Mouse (Mus musculus) layer of hippocampus, postnatal 25 days (tissue): Measurements from ENCODE around the gene Il34. TPM values are rescaled to one million over a fixed set of nuclear protein-coding genes. Genes with fewer than 3 reads are reported as not detected.
"Not testable (repeated sequence)": the region's sequence is repeated elsewhere in the genome, so short reads cannot be mapped to it uniquely, and the experiment has no call there.

ENCODE experiments used
- DNase-seq, 2 experiments: peaks; one replicate each; pipeline ENCODE4 v3.0.0; 2022; ENCODE audit warnings: mixed read lengths in 2 of 2, low spot score in 1 of 2; ENCODE audit errors: extremely low spot score in 1 of 2
- total RNA-seq, 2 experiments: library from RNA; stranded (reverse); gene quantifications; 2 replicates each; pipeline ENCODE4 v1.2.3; 2021

The Il34 gene
- total RNA-seq, 2 experiments from 2014 or later = 77.1 to 79.3 TPM

- DNase-seq = not testable (repeated sequence)
Observed at GRCm38 (mm10) chr8:110786501-110786900, 19.2 kb downstream of the Il34 start.

- no peak for DNase-seq
Observed at GRCm38 (mm10) chr8:110785366-110785765, 20.4 kb downstream of the Il34 start.

GRCm38 (mm10) chr8:110779924-110780718 lies 25.6 kb downstream of the Il34 start:
- DNase-seq = no peak

- no peak for DNase-seq
Observed at GRCm38 (mm10) chr8:110776335-110776734, 29.4 kb downstream of the Il34 start.

- DNase-seq = no peak
Observed at GRCm38 (mm10) chr8:110775721-110776120, 30.0 kb downstream of the Il34 start.

GRCm38 (mm10) chr8:110775316-110775715 lies 30.4 kb downstream of the Il34 start:
- no peak for DNase-seq

- DNase-seq = no peak
Observed at GRCm38 (mm10) chr8:110774725-110775124, 31.0 kb downstream of the Il34 start.

- no peak for DNase-seq
Observed at GRCm38 (mm10) chr8:110774047-110774446, 31.7 kb downstream of the Il34 start.

- no peak for DNase-seq
Observed at GRCm38 (mm10) chr8:110772452-110772851, 33.3 kb downstream of the Il34 start.

- no peak for DNase-seq
Observed at GRCm38 (mm10) chr8:110767261-110767660, 38.5 kb downstream of the Il34 start.

GRCm38 (mm10) chr8:110764671-110765070 lies 41.1 kb downstream of the Il34 start:
- DNase-seq = no peak

GRCm38 (mm10) chr8:110761988-110762387 lies 43.7 kb downstream of the Il34 start:
- DNase-seq = no peak

GRCm38 (mm10) chr8:110761185-110761584 lies 44.5 kb downstream of the Il34 start:
- DNase-seq = no peak

- DNase-seq = no peak
Observed at GRCm38 (mm10) chr8:110760280-110760940, 45.3 kb downstream of the Il34 start.

GRCm38 (mm10) chr8:110756196-110756595 lies 49.5 kb downstream of the Il34 start:
- no peak for DNase-seq

GRCm38 (mm10) chr8:110755511-110756170 lies 50.1 kb downstream of the Il34 start:
- peak in 1 of 2 experiments; percentile 31 for DNase-seq

GRCm38 (mm10) chr8:110754713-110755112 lies 51.0 kb downstream of the Il34 start:
- DNase-seq = no peak

GRCm38 (mm10) chr8:110751490-110751889 lies 54.2 kb downstream of the Il34 start:
- no peak for DNase-seq

- DNase-seq = no peak
Observed at GRCm38 (mm10) chr8:110750269-110750668, 55.5 kb downstream of the Il34 start.

GRCm38 (mm10) chr8:110749500-110750170 lies 56.1 kb downstream of the Il34 start:
- no peak for DNase-seq

GRCm38 (mm10) chr8:110746661-110747060 lies 59.1 kb downstream of the Il34 start:
- no peak for DNase-seq
